Mouse (Mus musculus) effector memory CD4-positive, alpha-beta T cell, adult 5 months (primary cell): Measurements from ENCODE around the gene Pycard. TPM values are rescaled to one million over a fixed set of nuclear protein-coding genes. Genes with fewer than 3 reads are reported as not detected.

Source experiments
- polyA plus RNA-seq: library from polyadenylated mRNA; unstranded; fragments of 100-300 nt; shearing (Covaris generic); gene quantifications from one replicate; pipeline ENCODE4 v1.2.1, GENCODE M21; 2017

Pycard gene
- polyA plus RNA-seq: 95.9 TPM

DNA sequence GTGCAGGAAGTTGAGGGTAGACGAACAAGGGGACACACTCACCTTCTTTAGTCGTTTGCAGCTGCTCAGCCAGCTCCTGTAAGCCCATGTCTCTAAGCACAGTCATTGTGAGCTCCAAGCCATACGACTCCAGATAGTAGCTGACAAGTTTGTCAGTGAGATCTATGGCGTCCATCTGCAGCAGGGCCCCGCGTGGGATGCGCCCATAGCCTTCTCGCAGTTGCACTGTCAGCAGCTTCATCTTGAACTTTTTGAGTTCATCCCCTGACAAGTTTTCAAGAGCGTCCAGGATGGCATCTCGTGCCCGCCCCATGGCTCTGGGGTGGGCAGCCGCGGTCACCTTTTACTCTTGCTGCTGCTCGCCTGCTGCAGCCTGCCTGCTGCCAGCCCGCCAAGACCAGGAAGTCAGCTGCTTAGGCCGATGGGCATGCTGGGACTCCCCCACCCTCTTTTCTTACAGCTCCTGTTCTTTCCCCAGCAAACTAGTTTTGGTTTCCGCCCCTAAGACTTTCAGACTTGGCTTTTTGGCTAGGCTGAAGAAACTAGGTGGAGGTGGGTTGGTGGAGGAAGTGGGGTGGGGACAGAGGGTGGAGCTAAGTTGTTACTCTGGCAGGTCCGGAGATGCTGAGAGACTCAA is at the start of gene Pycard:
Pycard (minus strand) TSS at position 527 of the 637 bp plus-strand sequence.

DNA sequence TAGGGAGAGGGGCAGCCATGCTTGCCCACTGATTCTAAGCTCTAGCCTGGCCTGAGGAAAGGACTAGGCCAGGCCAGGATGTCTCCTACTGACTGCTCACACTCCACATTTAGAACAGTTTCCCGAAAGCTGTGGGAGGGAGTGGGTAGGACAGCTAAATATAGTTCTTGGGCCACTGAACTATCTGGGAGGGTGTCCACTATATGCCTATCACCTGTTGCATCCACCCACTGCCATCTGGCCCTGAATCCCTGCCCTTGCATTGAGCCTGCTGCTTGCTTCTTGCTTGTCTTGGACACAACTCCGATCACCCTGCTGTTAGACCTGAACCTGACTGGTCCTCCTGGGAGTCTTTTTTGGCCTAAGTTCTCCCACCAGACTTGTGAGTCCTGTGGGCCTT is 10.0 kb upstream of the Pycard start, which contains the start of gene Trim72:
Trim72 (plus strand) TSS at position 262 of the 400 bp plus-strand sequence.

DNA sequence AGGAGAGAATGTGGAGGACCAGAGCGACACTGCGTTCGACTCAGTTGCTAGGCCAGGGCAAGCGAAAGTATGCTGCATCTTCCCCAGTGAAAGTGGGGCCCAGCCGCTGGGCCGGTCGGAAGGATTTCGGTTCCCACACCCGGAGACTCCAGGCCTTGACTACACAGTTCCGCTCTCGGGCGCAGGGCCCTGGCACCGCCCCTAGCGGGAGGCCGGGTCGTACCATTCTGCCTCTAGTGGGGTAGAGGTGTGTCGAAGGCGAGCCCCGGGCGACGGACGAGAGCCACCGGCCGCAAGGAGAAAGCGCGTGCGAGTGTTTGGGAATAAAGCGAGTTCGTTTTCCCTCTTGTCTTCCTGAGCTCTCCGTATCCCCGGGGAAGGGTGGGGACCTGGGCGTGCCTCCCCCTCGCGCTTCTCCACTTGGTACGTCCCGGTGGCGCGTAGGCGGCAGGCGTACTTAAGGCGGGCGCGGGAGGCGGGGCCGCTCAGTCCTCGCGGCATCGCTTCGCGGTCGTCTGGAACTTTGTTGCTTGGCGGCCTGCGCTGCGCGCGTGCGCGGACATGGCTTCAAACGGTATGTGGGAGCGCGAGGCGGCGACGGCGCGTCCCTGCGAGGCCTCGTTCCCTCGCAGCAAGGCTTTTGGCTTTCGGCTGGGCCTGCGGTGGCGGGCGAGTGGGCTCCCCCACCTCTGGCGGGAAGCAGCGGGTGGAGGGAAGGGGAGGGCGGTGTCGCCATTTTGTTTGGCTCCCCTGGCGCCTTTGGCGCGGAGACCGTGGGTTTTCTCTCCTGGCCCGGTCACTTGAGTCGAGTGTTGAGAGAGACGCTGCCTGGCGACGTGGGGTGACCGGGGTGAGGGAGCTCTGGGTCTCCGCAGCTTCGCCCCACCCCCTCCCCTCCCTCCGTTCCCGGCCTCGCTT is 26.4 kb downstream of the Pycard start, which contains the start of gene Fus:
Fus (plus strand) TSS at position 454 of the 918 bp plus-strand sequence.

DNA sequence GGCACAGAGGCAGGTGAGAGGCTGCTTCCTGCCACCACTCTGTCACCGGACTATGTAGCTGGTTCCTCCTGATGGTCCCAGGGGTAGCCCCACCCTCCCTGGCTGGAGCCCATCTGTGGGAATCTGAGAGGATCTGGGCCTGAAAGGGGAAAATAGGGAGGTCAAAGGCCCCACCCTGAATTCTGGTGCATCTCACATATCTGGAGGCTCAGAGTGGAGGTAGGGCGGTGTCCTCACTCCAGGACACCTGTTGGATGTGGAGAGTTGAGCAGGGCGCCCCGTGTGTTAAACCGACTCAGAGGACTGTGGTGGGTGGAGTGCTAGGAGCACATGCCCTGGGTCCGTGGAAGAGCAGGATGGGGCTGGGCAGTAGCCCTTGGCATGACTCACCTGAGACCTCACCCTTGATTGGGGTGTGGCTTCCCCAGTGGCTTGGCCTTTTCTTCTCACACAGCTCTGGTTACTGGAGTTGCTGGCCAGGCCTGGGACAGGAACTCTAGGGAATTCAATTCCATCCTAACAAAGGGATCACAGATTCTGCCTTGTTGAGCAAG is 47.1 kb downstream of the Pycard start, which contains the start of gene Prss36:
Prss36 (minus strand) TSS at position 256 of the 554 bp plus-strand sequence.

Other genes with a start within 250 kb of the Pycard start
- gene Fbxl19, start 249.3 kb downstream of the Pycard start, polyA plus RNA-seq: 0.71 TPM
- gene Orai3, start 224.1 kb downstream of the Pycard start, polyA plus RNA-seq: 10.5 TPM
- gene Setd1a, start 217.2 kb downstream of the Pycard start, polyA plus RNA-seq: 7.5 TPM
- not detected for gene Gm49388, start 208.3 kb downstream of the Pycard start, polyA plus RNA-seq
- 0.79 TPM for gene Hsd3b7, start 193.3 kb downstream of the Pycard start, polyA plus RNA-seq
- 111 TPM for gene Stx4a, start 169.6 kb downstream of the Pycard start, polyA plus RNA-seq
- gene Stx1b, start 169.3 kb downstream of the Pycard start, polyA plus RNA-seq: 0.41 TPM
- 25.8 TPM for gene Zfp646, start 117.6 kb downstream of the Pycard start, polyA plus RNA-seq
- 9.0 TPM for gene Zfp668, start 117.0 kb downstream of the Pycard start, polyA plus RNA-seq
- 0.51 TPM for gene Prss53, start 102.9 kb downstream of the Pycard start, polyA plus RNA-seq
- gene Gm21974, start 98.4 kb downstream of the Pycard start, polyA plus RNA-seq: not detected
- 47.2 TPM for gene Vkorc1, start 98.2 kb downstream of the Pycard start, polyA plus RNA-seq
- gene Bckdk, start 89.8 kb downstream of the Pycard start, polyA plus RNA-seq: 39.1 TPM
- 32.7 TPM for gene Kat8, start 81.4 kb downstream of the Pycard start, polyA plus RNA-seq
- not detected for gene Prss8, start 63.8 kb downstream of the Pycard start, polyA plus RNA-seq
- gene Prss36, start 47.1 kb downstream of the Pycard start, polyA plus RNA-seq: 1.7 TPM
- gene Fus, start 26.4 kb downstream of the Pycard start, polyA plus RNA-seq: 253 TPM
- not detected for gene Trim72, start 10.1 kb upstream of the Pycard start, polyA plus RNA-seq
- gene Itgam, start 68.8 kb upstream of the Pycard start, polyA plus RNA-seq: 0.39 TPM
- gene Gm49368, start 68.8 kb upstream of the Pycard start, polyA plus RNA-seq: not detected
- gene Itgax, start 135.7 kb upstream of the Pycard start, polyA plus RNA-seq: 0.72 TPM
- 0.26 TPM for gene Itgad, start 160.5 kb upstream of the Pycard start, polyA plus RNA-seq
- gene Cox6a2, start 212.5 kb upstream of the Pycard start, polyA plus RNA-seq: not detected
- 17.4 TPM for gene Armc5, start 243.5 kb upstream of the Pycard start, polyA plus RNA-seq
- 0.71 TPM for gene 9130023H24Rik, start 244.2 kb upstream of the Pycard start, polyA plus RNA-seq